Mouse (Mus musculus) stomach, embryonic 15.5 days (tissue): ENCODE data around the gene Gm49368. TPM values are rescaled to one million over a fixed set of nuclear protein-coding genes. Genes with fewer than 3 reads are reported as not detected.

Experiments used
- ATAC-seq: fragments of 200-750 bp; cut with Nextera tagmentation; 2 replicates; pipeline ENCODE4 v1.8.0; 2017; ENCODE audit warnings: low read depth, moderate number of reproducible peaks, moderate TSS enrichment; ENCODE audit not compliant: insufficient read depth, low FRiP score
- H3K27ac ChIP-seq: fragments of 300-500 bp; sonication (generic); 2 replicates; pipeline ENCODE4 v1.5.1; 2015; ENCODE audit warnings: mild to moderate bottlenecking, inconsistent platforms
- H3K27me3 ChIP-seq: fragments of 300-500 bp; sonication (generic); replicated peaks from 2 replicates; pipeline ENCODE4 v1.6.1; 2015; ENCODE audit warnings: inconsistent platforms
- H3K36me3 ChIP-seq: fragments of 300-500 bp; sonication (generic); 2 replicates; pipeline ENCODE4 v1.6.1; 2015; ENCODE audit warnings: inconsistent platforms
- H3K4me1 ChIP-seq: fragments of 300-500 bp; sonication (generic); 2 replicates; pipeline ENCODE4 v1.6.1; 2015; ENCODE audit warnings: inconsistent platforms
- H3K4me2 ChIP-seq: fragments of 300-500 bp; sonication (generic); 2 replicates; pipeline ENCODE4 v1.6.1; 2015; ENCODE audit warnings: mild to moderate bottlenecking, inconsistent platforms
- H3K4me3 ChIP-seq: fragments of 300-500 bp; sonication (generic); replicated peaks from 2 replicates; pipeline ENCODE4 v1.5.1; 2015; ENCODE audit warnings: inconsistent platforms
- H3K9ac ChIP-seq: fragments of 300-500 bp; sonication (generic); 2 replicates; pipeline ENCODE4 v1.6.1; 2015; ENCODE audit warnings: inconsistent platforms
- H3K9me3 ChIP-seq: fragments of 300-500 bp; sonication (generic); 2 replicates; pipeline ENCODE4 v1.6.1; 2016; ENCODE audit warnings: inconsistent platforms
- WGBS: fragments of 180-500 bp; shearing (Covaris S2); methylation state at CpG from one replicate; pipeline ENCODE4 v1.1.7; 2015; 5-methylcytosine and 5-hydroxymethylcytosine counted together
- polyA plus RNA-seq: library from polyadenylated mRNA; unstranded; fragments of >200 nt; fragmentation: Nextera tagmentation; extraction: Ambion mirVana; gene quantifications from 2 replicates; pipeline ENCODE4 v1.2.1, GENCODE M21; 2015

Gm49368 gene
- polyA plus RNA-seq, 1 experiment from 2014 or later: not detected

- H3K27ac ChIP-seq: no peak overlapping the region
- no peak overlapping the region for H3K4me3 ChIP-seq
- H3K4me2 ChIP-seq: no peak overlapping the region
- no peaks in the 10 kb centered on the region for H3K27me3 ChIP-seq
- no peaks in the 10 kb centered on the region for H3K4me1 ChIP-seq
- no peaks in the 10 kb centered on the region for H3K36me3 ChIP-seq
- H3K9ac ChIP-seq: no peak overlapping the region
- WGBS: 64% methylated on average over 7 of the region's 7 CpGs
- ATAC-seq: no peak
- H3K9me3 ChIP-seq: no peaks in the 10 kb centered on the region
These were observed 3.9 kb upstream of the Gm49368 start for GRCm38 (mm10) chr7:128058576-128058975.

- Histone ChIP-seq H3K4me3 (no peak overlapping the region), H3K4me2 (no peak overlapping the region), H3K9me3 (no peaks in the 10 kb centered on the region), H3K4me1 (no peaks in the 10 kb centered on the region), H3K27me3 (no peaks in the 10 kb centered on the region), H3K9ac (no peak overlapping the region), H3K27ac (no peak overlapping the region), H3K36me3 (no peaks in the 10 kb centered on the region)
- ATAC-seq: no peak
- 68% methylated on average over 4 of the region's 4 CpGs for WGBS
These were observed 3.4 kb upstream of the Gm49368 start for GRCm38 (mm10) chr7:128059091-128059490.

- Histone ChIP-seq H3K4me2 (no peak overlapping the region), H3K36me3 (no peaks in the 10 kb centered on the region), H3K27ac (no peak overlapping the region), H3K9me3 (no peaks in the 10 kb centered on the region), H3K4me1 (no peaks in the 10 kb centered on the region), H3K4me3 (no peak overlapping the region), H3K9ac (no peak overlapping the region), H3K27me3 (no peaks in the 10 kb centered on the region)
- WGBS: 81% methylated on average over 6 of the region's 6 CpGs
- ATAC-seq: no peak
These were observed 813 bp downstream of the Gm49368 start for GRCm38 (mm10) chr7:128063211-128063781.

- ATAC-seq: no peak
- Histone ChIP-seq H3K4me2 (no peak overlapping the region), H3K27me3 (no peaks in the 10 kb centered on the region), H3K4me1 (no peaks in the 10 kb centered on the region), H3K36me3 (no peaks in the 10 kb centered on the region), H3K9ac (no peak overlapping the region), H3K27ac (no peak overlapping the region), H3K9me3 (no peaks in the 10 kb centered on the region), H3K4me3 (no peak overlapping the region)
- 65% methylated on average over 5 of the region's 5 CpGs for WGBS
These were observed 3.1 kb downstream of the Gm49368 start for GRCm38 (mm10) chr7:128065547-128065946.

- Histone ChIP-seq H3K36me3 (no peaks in the 10 kb centered on the region), H3K9ac (no peak overlapping the region), H3K27me3 (no peaks in the 10 kb centered on the region), H3K4me2 (no peak overlapping the region), H3K9me3 (no peaks in the 10 kb centered on the region), H3K4me1 (no peaks in the 10 kb centered on the region), H3K27ac (no peak overlapping the region), H3K4me3 (no peak overlapping the region)
- WGBS: 53% methylated on average over 3 of the region's 3 CpGs
- ATAC-seq: no peak
These were observed 5.4 kb downstream of the Gm49368 start for GRCm38 (mm10) chr7:128067847-128068246.

- ATAC-seq: no peak
- H3K27ac ChIP-seq: no peak overlapping the region
- H3K4me3 ChIP-seq: no peak overlapping the region
- H3K4me1 ChIP-seq: no peaks in the 10 kb centered on the region
- no peaks in the 10 kb centered on the region for H3K27me3 ChIP-seq
- H3K9ac ChIP-seq: no peak overlapping the region
- no peaks in the 10 kb centered on the region for H3K9me3 ChIP-seq
- H3K36me3 ChIP-seq: no peaks in the 10 kb centered on the region
- WGBS: 78% methylated on average over 2 of the region's 2 CpGs
- H3K4me2 ChIP-seq: no peak overlapping the region
These were observed 7.4 kb downstream of the Gm49368 start for GRCm38 (mm10) chr7:128069844-128070243.

GRCm38 (mm10) chr7:128071816-128072215 is 9.3 kb downstream of the Gm49368 start:
- H3K9me3 ChIP-seq: no peaks in the 10 kb centered on the region
- no peaks in the 10 kb centered on the region for H3K36me3 ChIP-seq
- no peaks in the 10 kb centered on the region for H3K4me1 ChIP-seq
- no peaks in the 10 kb centered on the region for H3K27me3 ChIP-seq
- H3K9ac ChIP-seq: no peak overlapping the region
- no peak for ATAC-seq
- no peak overlapping the region for H3K27ac ChIP-seq
- H3K4me3 ChIP-seq: no peak overlapping the region
- WGBS: 69% methylated on average over 4 of the region's 4 CpGs
- H3K4me2 ChIP-seq: no peak overlapping the region

GRCm38 (mm10) chr7:128080012-128080411 is 17.5 kb downstream of the Gm49368 start:
- H3K4me1 ChIP-seq: no peaks in the 10 kb centered on the region
- H3K4me2 ChIP-seq: no peak overlapping the region
- no peaks in the 10 kb centered on the region for H3K36me3 ChIP-seq
- H3K9ac ChIP-seq: no peak overlapping the region
- no peaks in the 10 kb centered on the region for H3K27me3 ChIP-seq
- no peak overlapping the region for H3K4me3 ChIP-seq
- H3K9me3 ChIP-seq: no peaks in the 10 kb centered on the region
- WGBS: 86% methylated on average over 8 of the region's 8 CpGs
- no peak overlapping the region for H3K27ac ChIP-seq
- no peak for ATAC-seq

GRCm38 (mm10) chr7:128089141-128089540 is 26.7 kb downstream of the Gm49368 start:
- H3K36me3 ChIP-seq: no peaks in the 10 kb centered on the region
- WGBS: 72% methylated on average over 7 of the region's 7 CpGs
- H3K4me2 ChIP-seq: no peak overlapping the region
- no peaks in the 10 kb centered on the region for H3K4me1 ChIP-seq
- no peaks in the 10 kb centered on the region for H3K27me3 ChIP-seq
- no peak overlapping the region for H3K9ac ChIP-seq
- ATAC-seq: no peak
- no peak overlapping the region for H3K4me3 ChIP-seq
- no peaks in the 10 kb centered on the region for H3K9me3 ChIP-seq
- H3K27ac ChIP-seq: no peak overlapping the region

GRCm38 (mm10) chr7:128098135-128098534 is 35.7 kb downstream of the Gm49368 start:
- ATAC-seq: no peak
- Histone ChIP-seq H3K4me3 (no peak overlapping the region), H3K4me1 (no peaks in the 10 kb centered on the region), H3K36me3 (no peaks in the 10 kb centered on the region), H3K4me2 (no peak overlapping the region), H3K9me3 (no peaks in the 10 kb centered on the region), H3K9ac (no peak overlapping the region), H3K27ac (no peak overlapping the region), H3K27me3 (no peaks in the 10 kb centered on the region)
- 74% methylated on average over 1 of the region's 1 CpGs for WGBS

- H3K9me3 ChIP-seq: no peaks in the 10 kb centered on the region
- ATAC-seq: no peak
- H3K4me2 ChIP-seq: no peak overlapping the region
- 71% methylated on average over 2 of the region's 2 CpGs for WGBS
- no peaks in the 10 kb centered on the region for H3K36me3 ChIP-seq
- H3K9ac ChIP-seq: no peak overlapping the region
- H3K27ac ChIP-seq: no peak overlapping the region
- no peak overlapping the region for H3K4me3 ChIP-seq
- H3K27me3 ChIP-seq: no peaks in the 10 kb centered on the region
- H3K4me1 ChIP-seq: no peaks in the 10 kb centered on the region
These were observed 38.4 kb downstream of the Gm49368 start for GRCm38 (mm10) chr7:128100742-128101357.

- Histone ChIP-seq H3K27me3 (no peaks in the 10 kb centered on the region), H3K36me3 (no peaks in the 10 kb centered on the region), H3K4me1 (no peaks in the 10 kb centered on the region), H3K27ac (no peak overlapping the region), H3K4me2 (no peak overlapping the region), H3K9ac (no peak overlapping the region), H3K4me3 (no peak overlapping the region), H3K9me3 (no peaks in the 10 kb centered on the region)
- 68% methylated on average over 4 of the region's 4 CpGs for WGBS
- no peak for ATAC-seq
These were observed 42.8 kb downstream of the Gm49368 start for GRCm38 (mm10) chr7:128105246-128105645.

GRCm38 (mm10) chr7:128107462-128107861 is 45.0 kb downstream of the Gm49368 start:
- no peak for ATAC-seq
- Histone ChIP-seq H3K36me3 (no peaks in the 10 kb centered on the region), H3K4me1 (no peaks in the 10 kb centered on the region), H3K27ac (no peak overlapping the region), H3K9ac (no peak overlapping the region), H3K4me3 (no peak overlapping the region), H3K4me2 (no peak overlapping the region), H3K27me3 (no peaks in the 10 kb centered on the region), H3K9me3 (no peaks in the 10 kb centered on the region)
- 81% methylated on average over 7 of the region's 7 CpGs for WGBS
